Mouse (Mus musculus) adrenal gland, postnatal 14 days (tissue): ENCODE measurements around the gene Baz1a. TPM values are rescaled to one million over a fixed set of nuclear protein-coding genes. Genes with fewer than 3 reads are reported as not detected.

Source experiments
- DNase-seq: peaks from one replicate; pipeline ENCODE4 v3.0.0; 2021; ENCODE audit warnings: mixed read lengths
- total RNA-seq: library from RNA; stranded (reverse); gene quantifications from 2 replicates; pipeline ENCODE4 v1.2.3, GENCODE M21; 2021

The Baz1a gene
- total RNA-seq, 1 experiment from 2014 or later = 26.6 TPM

DNA sequence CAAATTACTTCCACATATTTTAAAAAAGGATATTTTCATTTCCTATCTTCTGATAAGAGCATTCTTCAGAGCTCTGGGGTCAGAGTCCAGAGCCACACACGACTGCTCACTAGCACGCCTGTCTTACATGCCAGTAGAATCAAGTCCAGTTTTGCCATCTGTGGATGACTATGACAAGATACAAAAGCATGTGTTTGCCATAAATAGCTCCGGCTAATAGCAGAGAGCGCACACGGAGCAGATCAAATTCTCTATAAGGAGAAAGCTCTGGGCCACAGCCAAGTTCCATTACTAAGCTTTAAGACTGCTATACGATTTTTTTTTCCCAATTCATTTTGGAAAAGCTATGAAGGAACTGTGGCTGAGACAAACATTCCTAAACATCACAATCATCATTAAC lies 154.6 kb downstream of the Baz1a start:
- DNase-seq = no peak

DNA sequence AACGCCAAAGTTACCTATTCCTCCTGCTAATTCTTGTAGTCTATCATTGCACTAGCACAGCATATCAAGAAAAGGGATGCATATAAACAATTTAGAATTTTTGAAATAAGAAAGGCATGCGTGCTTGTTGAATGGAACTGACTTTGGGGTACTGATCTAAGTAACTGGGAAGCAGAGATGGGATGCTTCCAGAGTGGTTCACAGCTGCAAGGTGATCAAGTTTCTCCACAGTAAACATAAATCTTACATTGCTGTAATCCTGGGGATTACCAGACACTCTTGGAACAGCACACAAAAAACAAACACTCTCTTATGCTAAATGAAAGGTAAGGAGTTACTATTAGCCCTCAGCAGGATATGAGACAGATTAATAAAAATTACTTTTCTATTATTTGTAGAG lies 163.6 kb downstream of the Baz1a start:
- no peak for DNase-seq

DNA sequence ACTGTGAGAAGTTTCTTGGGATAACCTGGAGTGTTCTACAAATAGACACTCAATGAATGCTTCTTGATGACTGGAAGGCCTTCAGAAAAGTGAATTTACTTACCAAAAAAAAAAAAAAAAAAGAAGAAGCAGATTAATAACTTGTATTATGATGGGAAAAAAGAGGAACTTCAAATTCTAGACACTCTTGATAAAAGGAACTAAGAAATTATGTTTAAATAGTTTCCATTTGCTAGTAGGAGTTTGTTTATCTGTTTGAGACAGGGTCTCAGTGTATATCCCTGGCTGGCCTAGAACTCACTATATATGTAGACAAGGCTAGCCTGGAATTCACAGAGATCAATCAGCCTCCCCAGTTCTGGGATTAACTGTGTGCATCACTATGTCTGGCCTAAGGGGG lies 169.7 kb downstream of the Baz1a start:
- no peak for DNase-seq

Other genes starting within 250 kb of the Baz1a start
- 54.1 and 58.4 TPM in 2 replicates for gene Snx6, start 218.6 kb downstream of the Baz1a start, total RNA-seq
- gene Cfl2, start 151.5 kb downstream of the Baz1a start, total RNA-seq = 129 and 134 TPM in 2 replicates
- gene Gm20403, start 27.8 kb downstream of the Baz1a start, total RNA-seq = not detected in 2 replicates
- gene 2700097O09Rik, start 65.8 kb upstream of the Baz1a start, total RNA-seq = 11.5 and 12.8 TPM in 2 replicates
- 145 and 146 TPM in 2 replicates for gene Srp54a, start 65.9 kb upstream of the Baz1a start, total RNA-seq
- gene Fam177a, start 110.1 kb upstream of the Baz1a start, total RNA-seq = 4.8 and 14.8 TPM in 2 replicates
- gene Srp54b, start 140.8 kb upstream of the Baz1a start, total RNA-seq = 93.1 and 103 TPM in 2 replicates
- 8.0 TPM in 1 of 2 replicates, not detected in the other for gene 1700047I17Rik2, start 185.2 kb upstream of the Baz1a start, total RNA-seq
- gene Srp54c, start 215.8 kb upstream of the Baz1a start, total RNA-seq = 46.9 and 55.8 TPM in 2 replicates